Mouse (Mus musculus): ENCODE measurements at regions not wholly inside any gene's neighbourhood (a gene's known extent, or its start where the extent isn't known, plus 50 kb on each side); places are given as distances from the start of the nearest gene placed in this dataset.

DNA sequence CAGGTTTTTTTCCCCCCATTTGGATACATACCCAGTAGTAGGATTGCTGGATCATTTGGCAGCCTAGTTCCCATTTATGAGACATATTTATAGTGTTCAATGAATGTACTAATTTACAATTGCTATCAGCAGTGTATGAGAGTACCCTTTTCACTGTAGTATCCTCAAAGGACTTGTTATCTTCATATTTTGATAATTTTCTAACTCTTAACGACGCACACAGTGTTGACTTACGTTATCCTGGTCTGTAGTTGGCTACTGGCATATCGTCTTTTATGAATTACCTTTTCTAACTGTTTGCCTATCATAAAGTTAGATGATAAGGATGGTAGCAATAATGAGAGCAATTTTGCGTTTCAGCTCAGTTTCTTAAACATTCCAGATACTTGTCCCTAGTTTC, 186.8 kb downstream of the Foxo1 start:
- intact Hi-C loops (cut with DNase I), result no loop called here

DNA sequence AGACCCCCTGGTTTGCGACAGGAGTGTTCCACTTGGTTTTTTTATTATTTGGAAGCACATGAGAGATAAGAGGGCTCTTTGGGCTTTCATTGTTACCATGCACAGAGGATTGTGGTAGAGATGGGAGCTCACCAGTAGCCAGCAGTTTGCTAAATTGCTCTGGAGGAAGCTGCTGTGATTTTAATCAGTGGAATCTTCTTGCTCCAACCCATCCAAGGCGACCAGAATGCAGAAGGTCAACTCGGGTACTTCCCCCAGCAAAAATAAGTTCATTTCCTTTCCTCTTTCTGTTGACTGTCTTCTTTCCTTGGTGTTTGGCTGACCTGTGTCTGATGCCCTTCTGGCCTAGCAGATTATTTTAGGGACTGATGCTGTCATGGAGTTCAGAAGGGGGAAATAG, 184.9 kb downstream of the Foxo1 start:
- intact Hi-C loops (cut with DNase I), result no loop called here

DNA sequence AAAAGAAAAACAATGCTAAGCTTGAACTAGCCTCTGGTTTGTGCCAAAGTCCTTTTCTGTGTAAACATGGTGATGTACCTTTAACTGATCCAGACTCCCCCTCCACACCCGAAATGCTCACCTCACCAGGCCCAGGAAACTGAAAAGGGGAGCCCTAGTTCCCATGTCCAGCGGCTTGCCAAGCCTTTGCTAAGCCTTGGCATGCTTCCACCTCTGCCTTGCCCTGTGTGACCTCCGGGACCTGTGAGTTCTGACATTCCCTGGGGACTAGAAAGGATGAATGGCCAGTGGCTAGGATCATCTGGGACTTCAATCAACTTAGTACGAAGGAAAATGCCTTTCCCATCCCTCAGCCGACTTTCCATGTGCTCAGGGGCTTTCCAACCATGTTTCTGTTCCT, 184.2 kb downstream of the Foxo1 start:
- intact Hi-C loops (cut with DNase I), result no loop called here

DNA sequence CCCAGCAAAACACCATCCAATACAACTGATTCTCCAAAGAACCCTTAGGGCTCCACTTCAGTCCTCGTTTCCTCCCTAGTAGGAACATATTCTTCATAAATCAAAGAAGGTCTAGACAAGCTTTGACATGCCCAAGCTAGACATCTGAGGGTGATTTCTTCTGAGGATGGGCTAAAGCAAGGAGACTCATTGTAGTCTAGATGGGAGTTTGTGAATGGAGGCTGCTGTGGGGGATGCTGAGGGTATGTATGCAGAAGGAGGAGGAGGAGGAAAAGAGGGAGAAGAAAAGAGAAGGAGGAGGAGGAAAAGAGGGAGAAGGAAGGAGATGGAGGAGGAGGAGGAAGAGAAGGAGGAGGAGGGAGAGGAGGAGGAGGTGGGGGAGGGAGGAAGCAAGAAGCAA, 178.9 kb downstream of the Foxo1 start:
- intact Hi-C loops (cut with DNase I), result no loop called here

DNA sequence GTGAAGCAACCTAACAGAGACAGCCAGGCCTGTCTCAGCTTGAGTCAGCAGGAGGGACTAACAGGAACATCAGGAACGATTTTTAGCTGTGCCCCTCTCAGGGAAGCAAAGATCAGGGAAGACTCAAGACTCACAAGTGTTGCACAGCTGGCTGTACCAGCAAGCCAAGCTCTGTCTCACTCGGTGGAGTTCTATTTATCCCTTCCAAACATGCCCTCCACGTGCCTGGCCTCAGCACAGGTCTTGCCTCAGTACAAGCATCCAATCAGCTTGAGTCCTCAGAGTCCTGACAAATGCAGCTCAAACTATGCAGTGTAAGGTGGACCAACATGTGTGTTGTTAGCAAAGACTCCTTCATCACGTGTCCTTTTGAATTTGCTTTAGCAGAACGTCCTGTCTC, 178.4 kb downstream of the Foxo1 start:
- intact Hi-C loops (cut with DNase I), result no loop called here

DNA sequence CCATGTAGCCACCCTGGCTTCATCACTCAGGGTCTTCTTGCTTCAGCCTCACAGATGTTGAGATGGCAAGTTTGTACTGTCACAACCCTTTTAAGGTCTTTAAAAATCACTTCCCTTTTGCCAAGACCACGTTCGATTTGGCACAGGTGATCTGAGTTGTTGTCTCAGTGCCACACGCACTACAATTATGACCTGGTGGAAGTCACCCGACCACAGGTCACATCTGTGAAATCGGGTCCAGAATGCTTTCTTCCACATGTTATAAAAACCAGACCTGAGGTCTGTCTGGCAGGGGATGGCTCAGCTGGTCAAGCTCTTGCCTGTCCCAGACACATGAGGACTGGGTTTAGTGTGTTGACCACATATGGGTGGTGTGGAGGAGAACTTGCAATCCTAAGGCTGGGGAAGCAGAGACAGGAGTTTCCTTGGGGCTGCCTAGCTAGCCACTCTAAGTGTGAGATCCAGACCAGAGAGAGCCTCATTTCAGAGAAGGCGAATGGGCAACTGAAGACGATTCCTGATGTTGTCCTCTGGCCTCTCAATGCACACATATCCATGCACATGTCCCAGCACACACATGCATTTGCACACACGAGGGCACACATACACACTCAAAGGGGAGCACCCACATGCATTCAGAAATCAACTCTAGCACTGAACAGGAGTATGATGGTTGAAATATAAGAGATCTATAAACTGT, 176.4 kb downstream of the Foxo1 start:
- intact Hi-C loops (cut with DNase I), result no loop called here

DNA sequence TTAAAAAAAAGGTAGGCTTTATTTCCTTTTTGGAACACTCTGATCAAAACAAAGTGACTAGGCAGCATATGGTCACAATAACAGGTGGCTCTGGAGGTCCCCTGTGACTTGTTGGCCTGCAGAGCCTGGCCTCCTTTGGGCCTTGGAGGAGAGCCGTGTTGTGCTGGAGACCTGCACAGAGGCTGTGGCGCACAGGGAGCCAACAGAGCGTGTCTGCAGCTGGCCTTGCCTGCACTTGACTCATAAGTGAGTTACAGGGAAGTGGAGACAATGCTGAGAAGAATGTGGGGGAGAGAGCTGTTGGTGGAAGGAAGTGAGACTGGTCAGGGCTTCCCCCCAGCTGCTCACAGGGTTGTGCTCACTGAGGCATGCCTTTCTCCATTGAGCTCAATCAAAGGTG, 175.7 kb downstream of the Foxo1 start:
- intact Hi-C loops (cut with DNase I), result no loop called here

DNA sequence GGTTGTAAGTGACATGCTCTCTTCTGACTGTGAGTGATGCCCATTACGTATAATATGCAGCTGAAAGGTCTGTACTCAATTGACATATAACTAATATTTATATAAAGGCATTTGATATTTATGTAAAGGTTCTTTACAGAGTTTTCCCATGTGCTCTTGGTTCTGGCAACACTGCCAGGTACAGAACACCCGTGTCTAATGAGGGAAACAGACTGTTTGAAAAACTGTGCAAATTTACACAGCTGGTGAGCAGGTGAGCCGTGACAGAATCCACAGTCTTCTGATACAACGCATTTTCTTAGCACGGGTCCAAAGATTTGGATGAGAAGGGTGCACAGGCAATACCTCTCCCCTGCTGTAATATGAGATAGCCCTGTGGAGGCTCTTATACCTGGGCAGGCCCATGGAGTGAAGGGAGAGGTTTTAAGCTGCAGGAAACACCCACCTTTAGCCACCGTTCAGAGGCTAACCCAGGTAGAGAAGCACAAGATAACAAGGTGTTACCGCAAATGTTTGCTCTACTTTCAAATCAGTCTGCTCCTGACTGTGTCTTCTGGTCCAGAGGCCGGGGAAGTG, 161.0 kb downstream of the Foxo1 start:
- intact Hi-C loops (cut with DNase I), result no loop called here

DNA sequence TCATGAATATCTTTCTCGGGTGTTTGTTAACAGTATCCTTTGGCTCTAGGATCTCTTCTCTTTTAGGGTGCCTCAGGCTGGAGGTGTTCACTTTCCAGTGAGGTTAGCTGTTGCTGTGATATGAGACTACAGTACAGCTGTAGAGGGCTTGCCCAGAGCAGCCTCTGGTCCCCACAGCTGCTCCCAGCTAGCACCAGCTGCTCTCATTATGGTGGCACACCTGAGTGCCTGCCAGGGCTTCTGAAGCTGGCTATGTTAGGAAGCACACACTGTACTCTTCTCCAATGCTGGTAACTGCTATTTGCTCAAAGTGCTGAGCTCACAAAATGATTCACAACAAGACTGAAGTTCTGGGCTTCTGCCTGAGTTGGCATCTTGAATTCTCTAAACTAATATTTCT, 154.7 kb downstream of the Foxo1 start:
- intact Hi-C loops (cut with DNase I), result no loop called here

DNA sequence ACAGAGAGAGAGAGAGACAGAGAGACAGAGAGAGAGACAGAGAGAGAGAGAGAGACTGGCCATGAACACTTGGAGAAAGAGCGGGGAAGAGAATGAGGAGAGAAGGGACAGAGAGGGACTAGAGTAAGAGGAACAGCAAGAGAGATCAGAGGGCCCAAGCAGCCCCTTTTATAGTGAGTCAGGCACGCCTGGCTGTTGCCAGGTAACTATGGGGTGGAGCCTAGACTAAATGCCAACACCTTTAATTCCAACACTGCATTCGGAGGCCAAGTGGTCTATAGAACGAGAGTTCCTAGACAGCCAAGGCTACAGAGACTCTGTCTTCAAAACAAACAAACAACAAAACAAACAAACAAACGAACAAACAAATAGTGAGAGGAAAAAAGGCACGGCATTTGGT, 148.1 kb downstream of the Foxo1 start:
- intact Hi-C loops (cut with DNase I), result no loop called here

DNA sequence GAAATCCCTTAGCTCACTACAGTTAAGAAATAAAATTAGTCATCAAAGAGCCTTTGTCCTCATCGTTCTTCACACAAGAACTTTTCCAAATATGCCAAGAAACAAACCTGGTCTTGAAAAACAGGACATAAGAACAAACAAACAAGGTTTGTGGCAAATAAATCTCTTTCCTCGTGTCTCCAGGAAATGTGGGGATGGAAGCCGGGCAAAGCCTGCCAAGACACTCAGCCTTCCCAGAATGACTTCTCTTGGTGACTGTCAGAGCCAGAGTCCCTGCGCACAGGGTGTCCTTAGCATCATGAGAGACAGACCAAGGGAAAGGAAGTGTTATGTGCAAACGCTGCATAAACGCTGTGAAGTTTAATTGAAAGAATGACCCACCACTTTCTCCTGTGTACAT, 147.2 kb downstream of the Foxo1 start:
- intact Hi-C loops (cut with DNase I), result no loop called here

DNA sequence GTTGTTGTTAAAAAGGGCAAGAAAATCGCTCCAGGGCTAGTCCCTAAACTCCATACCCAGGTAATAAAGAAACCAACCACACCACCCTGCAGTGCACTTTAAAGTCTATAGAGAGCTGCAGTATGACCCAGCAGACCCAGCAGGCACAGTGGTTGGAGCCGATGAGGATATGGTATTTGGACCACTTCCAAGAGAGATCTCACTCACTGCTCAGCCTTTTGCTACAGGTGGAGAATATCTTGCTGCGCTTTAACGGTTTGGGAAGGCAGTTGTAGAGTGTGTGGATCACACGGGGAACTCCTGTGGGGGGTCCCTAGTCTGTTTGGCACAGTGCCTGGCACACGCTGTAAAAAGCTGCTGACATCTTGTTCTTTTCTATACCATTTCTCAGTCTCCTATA, 145.9 kb downstream of the Foxo1 start:
- intact Hi-C loops (cut with DNase I), result no loop called here

DNA sequence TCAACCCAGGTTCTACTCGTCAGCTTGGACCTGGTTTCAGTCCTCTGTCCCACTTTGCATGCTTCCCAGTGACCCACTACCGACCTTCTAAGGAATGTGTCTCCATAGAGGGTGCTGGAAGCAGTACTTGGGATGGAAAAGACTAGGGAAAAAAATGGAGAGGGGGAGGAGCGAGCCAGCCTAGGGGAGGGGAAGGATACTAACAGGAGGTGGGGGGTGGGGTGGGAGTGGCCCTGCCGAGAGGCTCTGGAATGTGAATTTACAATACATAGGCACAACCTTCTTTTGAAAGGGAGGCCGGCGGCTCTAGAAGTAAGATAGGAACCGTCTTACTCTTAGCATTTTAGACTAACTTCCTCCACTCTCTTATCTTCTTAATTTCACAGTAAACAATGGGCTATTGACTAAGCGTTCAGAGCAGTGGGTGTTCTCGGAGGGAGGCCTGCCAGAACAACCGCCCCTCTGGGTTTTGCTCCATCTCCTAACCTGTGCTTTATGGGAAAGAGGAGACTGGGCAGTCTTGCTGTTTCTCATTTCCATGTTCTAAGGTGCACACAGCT, 145.1 kb downstream of the Foxo1 start:
- intact Hi-C loops (cut with DNase I), result no loop called here

DNA sequence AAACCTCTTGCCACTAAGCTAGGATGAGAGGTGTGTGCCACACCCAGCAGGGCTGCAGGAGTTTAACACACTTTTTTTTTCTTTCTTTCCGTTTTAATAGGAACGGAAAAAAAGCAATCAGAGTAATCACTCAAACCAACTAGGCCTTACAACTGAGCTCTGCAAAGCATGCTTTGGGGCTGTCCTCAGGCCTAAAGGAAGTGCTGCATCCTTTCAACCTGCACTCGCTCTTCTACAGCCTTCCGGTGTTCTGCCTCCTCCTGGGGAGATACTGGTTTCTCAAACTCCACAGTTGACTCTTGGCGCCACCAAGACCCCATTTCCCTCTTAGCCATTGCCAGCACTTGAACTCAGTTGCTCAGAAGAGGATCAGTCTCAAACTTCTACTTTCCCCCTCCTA, 143.2 kb downstream of the Foxo1 start:
- intact Hi-C loops (cut with DNase I), result no loop called here

DNA sequence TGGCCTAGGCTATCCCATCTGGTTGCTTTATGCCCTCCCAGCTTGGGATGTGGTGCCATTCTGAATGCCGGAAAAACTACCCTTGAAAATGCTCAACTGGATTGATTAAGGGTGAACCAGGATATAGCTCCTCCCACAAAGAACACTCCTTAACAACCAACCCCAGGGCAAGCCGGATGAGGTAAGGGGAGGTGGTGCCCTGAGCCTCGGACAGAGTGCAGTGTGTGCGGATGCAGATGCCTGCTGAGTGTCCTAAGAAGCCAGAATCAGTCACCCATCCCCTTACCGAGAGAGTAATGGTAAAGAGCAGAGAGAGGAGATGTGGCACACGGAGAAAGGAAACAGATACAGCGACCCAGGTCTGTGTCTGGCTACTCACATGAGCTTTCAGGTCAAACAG, 141.3 kb downstream of the Foxo1 start:
- intact Hi-C loops (cut with DNase I), result no loop called here

DNA sequence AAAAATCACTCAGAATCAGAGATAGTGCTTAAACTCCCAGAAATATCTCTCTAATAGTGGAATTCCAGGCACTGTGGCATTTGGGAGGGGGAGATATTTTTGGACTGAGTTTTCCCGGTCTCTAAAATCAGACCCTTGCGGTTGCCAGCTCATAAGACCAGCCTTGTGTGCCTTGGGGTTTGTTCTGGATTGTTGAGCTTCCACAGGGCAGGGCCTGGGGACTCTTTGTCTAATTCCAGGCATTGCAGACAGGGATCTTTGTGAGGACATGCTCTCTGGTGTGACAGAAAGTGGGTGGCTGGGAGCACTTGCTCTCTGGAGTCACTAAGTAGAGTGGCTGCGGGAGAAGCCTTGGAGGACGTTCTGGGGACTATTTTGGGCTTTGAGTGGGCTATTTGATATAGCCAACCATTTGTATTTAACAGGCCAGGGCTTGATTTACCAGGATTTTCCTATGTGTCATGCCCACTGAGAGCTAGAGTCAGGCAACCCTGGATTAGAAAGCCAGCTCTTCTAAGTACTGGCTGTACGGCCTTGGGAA, 138.7 kb downstream of the Foxo1 start:
- intact Hi-C loops (cut with DNase I), result no loop called here

DNA sequence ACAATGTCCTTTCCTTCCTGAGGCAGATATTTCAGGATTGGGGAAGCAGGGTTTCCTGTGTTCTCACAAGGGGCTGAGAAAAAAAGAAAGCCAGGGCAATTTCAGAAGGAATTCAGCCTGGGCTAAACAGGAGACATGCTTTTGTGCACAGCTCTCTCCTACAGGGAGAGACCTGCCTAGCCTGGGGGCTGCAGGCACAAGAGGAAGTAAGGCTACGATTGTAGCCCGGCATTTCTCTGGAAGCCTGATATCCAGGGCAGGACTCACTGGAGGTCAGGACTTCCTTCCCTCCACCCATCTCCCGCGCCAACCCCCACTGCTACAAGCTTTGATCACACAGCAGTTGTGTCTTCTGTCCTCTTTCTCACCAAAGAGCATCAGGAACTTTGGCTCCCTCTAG, 136.5 kb downstream of the Foxo1 start:
- intact Hi-C loops (cut with DNase I), result loop anchor here (5.0 kb wide), 1 partner anchor 137 kb away; the partner anchor contains the start of gene Foxo1

DNA sequence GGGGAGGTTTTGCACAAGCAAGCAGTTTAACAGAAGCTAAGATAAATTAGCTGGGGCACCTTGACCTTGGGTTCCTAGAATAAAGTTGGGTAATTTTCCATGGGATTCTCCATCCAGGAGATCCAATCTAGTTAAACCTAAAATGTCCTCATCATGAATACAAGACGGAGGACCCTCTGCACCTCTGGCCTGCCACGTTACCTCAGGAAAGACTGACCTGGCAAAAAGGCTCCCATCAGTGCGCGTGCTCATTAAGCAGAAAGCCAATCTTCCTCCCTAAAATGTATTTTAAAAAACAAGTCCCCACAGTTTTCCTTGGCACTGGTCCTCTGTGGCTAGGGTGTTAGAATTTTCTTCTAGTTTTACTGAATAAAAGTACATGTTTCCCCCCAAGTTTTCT, 134.9 kb downstream of the Foxo1 start:
- intact Hi-C loops (cut with DNase I), result loop anchor here (5.0 kb wide), 1 partner anchor 136 kb away; the partner anchor contains the start of gene Foxo1
